Mouse (Mus musculus) MEL (cell line): Measurements from ENCODE around the gene Dyrk1a. TPM values are rescaled to one million over a fixed set of nuclear protein-coding genes. Genes with fewer than 3 reads are reported as not detected.

Experiments used
- DNase-seq: peaks from one replicate; pipeline ENCODE4 v3.0.0; 2011; ENCODE audit warnings: low read depth, low spot score
- H3K27ac ChIP-seq: 2 replicates; pipeline ENCODE4 v1.5.1; 2012; ENCODE audit warnings: low read depth, mild to moderate bottlenecking, control low read depth, low read length, moderate library complexity; ENCODE audit not compliant: control insufficient read depth
- H3K27me3 ChIP-seq, 2 experiments: fragments of 150-350 bp in 1 of 2; sonication (generic) in 1 of 2; 2 replicates each; pipeline ENCODE4 v1.6.1; 2012; ENCODE audit warnings: low read length in 2 of 2, mild to moderate bottlenecking in 2 of 2, improper control_type of control experiment in 1 of 2, moderate library complexity in 1 of 2; ENCODE audit not compliant: insufficient read depth in 2 of 2, control insufficient read depth in 1 of 2
- H3K36me3 ChIP-seq, 2 experiments: 2 replicates each; pipeline ENCODE4 v1.6.1; 2012 to 2014; ENCODE audit warnings: low read length in 2 of 2, improper control_type of control experiment in 1 of 2, inconsistent platforms in 1 of 2, mild to moderate bottlenecking in 1 of 2; ENCODE audit not compliant: insufficient read depth in 2 of 2, control insufficient read depth in 1 of 2
- H3K4me1 ChIP-seq, 2 experiments: fragments of 150-350 bp in 1 of 2; sonication (generic) in 1 of 2; 2 replicates each; pipeline ENCODE4 v1.6.1; 2012; ENCODE audit warnings: low read length in 2 of 2, improper control_type of control experiment in 1 of 2, mild to moderate bottlenecking in 1 of 2; ENCODE audit not compliant: insufficient read depth in 2 of 2, control insufficient read depth in 1 of 2
- H3K4me3 ChIP-seq, 2 experiments: fragments of 150-350 bp in 1 of 2; sonication (generic) in 1 of 2; 2 replicates each; pipeline ENCODE4 v1.5.1; 2012; ENCODE audit warnings: low read depth in 2 of 2, low read length in 2 of 2, mild to moderate bottlenecking in 2 of 2, moderate library complexity in 2 of 2, control low read depth in 1 of 2, improper control_type of control experiment in 1 of 2; ENCODE audit not compliant: control insufficient read depth in 1 of 2, insufficient read depth in 1 of 2
- H3K79me2 ChIP-seq: 2 replicates; pipeline ENCODE4 v1.6.1; 2012; ENCODE audit warnings: mild to moderate bottlenecking, low read length, moderate library complexity; ENCODE audit not compliant: control insufficient read depth, poor library complexity, insufficient read depth
- H3K9ac ChIP-seq: 2 replicates; pipeline ENCODE4 v1.6.1; 2012; ENCODE audit warnings: low read depth, mild to moderate bottlenecking, control low read depth, low read length, moderate library complexity; ENCODE audit not compliant: control insufficient read depth, poor library complexity, severe bottlenecking
- H3K9me3 ChIP-seq: fragments of 150-350 bp; sonication (generic); replicated peaks from 2 replicates; pipeline ENCODE4 v1.6.1; 2012; ENCODE audit warnings: mild to moderate bottlenecking, low read length, improper control_type of control experiment, moderate library complexity; ENCODE audit not compliant: insufficient read depth
- CHD2 ChIP-seq: IDR thresholded peaks from 2 replicates; pipeline ENCODE4 v1.6.1; 2011; ENCODE audit warnings: low read length, improper control_type of control experiment
- CTCF ChIP-seq, 3 experiments: IDR thresholded peaks in 2 of 3; conservative IDR thresholded peaks in 1 of 3; 2 replicates each; pipeline ENCODE4 v1.5.1; 2011 to 2012; ENCODE audit warnings: low read length in 3 of 3, low read depth in 2 of 3, mild to moderate bottlenecking in 2 of 3, improper control_type of control experiment in 1 of 3, inconsistent platforms in 1 of 3, mixed read lengths in 1 of 3, moderate library complexity in 1 of 3; ENCODE audit not compliant: control insufficient read depth in 1 of 3, insufficient read depth in 1 of 3, poor library complexity in 1 of 3, severe bottlenecking in 1 of 3
- E2F4 ChIP-seq: IDR thresholded peaks from 2 replicates; pipeline ENCODE4 v1.6.1; 2011; ENCODE audit warnings: low read depth, low read length, improper control_type of control experiment, borderline replicate concordance
- EP300 ChIP-seq, 2 experiments: IDR thresholded peaks; 2 replicates each; pipeline ENCODE4 v1.6.1; 2011; ENCODE audit warnings: improper control_type of control experiment in 2 of 2, low read length in 2 of 2, low read depth in 1 of 2, mild to moderate bottlenecking in 1 of 2
- ETS1 ChIP-seq: IDR thresholded peaks from 2 replicates; pipeline ENCODE4 v1.6.1; 2012; ENCODE audit warnings: low read depth, mild to moderate bottlenecking, inconsistent platforms, low read length, improper control_type of control experiment, moderate library complexity
- GABPA ChIP-seq: IDR thresholded peaks from 2 replicates; pipeline ENCODE4 v1.6.1; 2012; ENCODE audit warnings: low read depth, mild to moderate bottlenecking, inconsistent platforms, low read length, improper control_type of control experiment, moderate library complexity
- GATA1 ChIP-seq: IDR thresholded peaks from 2 replicates; pipeline ENCODE4 v1.6.1; 2011; ENCODE audit warnings: low read depth, low read length, improper control_type of control experiment
- HCFC1 ChIP-seq: IDR thresholded peaks from 2 replicates; pipeline ENCODE4 v1.6.1; 2012; ENCODE audit warnings: low read depth, mild to moderate bottlenecking, inconsistent platforms, low read length, improper control_type of control experiment, moderate library complexity
- JUND ChIP-seq: IDR thresholded peaks from 2 replicates; pipeline ENCODE4 v1.6.1; 2011; ENCODE audit warnings: low read depth, mild to moderate bottlenecking, improper control_type of control experiment, low read length
- MAFK ChIP-seq: IDR thresholded peaks from 2 replicates; pipeline ENCODE4 v1.6.1; 2011; ENCODE audit warnings: low read depth, mild to moderate bottlenecking, low read length, improper control_type of control experiment, borderline replicate concordance
- MAZ ChIP-seq: IDR thresholded peaks from 2 replicates; pipeline ENCODE4 v1.6.1; 2012; ENCODE audit warnings: low read depth, mild to moderate bottlenecking, inconsistent platforms, low read length, improper control_type of control experiment
- MXI1 ChIP-seq: IDR thresholded peaks from 2 replicates; pipeline ENCODE4 v1.6.1; 2011; ENCODE audit warnings: mild to moderate bottlenecking, low read depth, low read length, improper control_type of control experiment
- NRF1 ChIP-seq: IDR thresholded peaks from 2 replicates; pipeline ENCODE4 v1.6.1; 2014; ENCODE audit warnings: low read depth, mild to moderate bottlenecking, inconsistent platforms, low read length, improper control_type of control experiment, moderate library complexity; ENCODE audit not compliant: poor library complexity, insufficient read depth, severe bottlenecking
- RAD21 ChIP-seq: IDR thresholded peaks from 2 replicates; pipeline ENCODE4 v1.6.1; 2011; ENCODE audit warnings: mild to moderate bottlenecking, low read depth, low read length, improper control_type of control experiment
- RCOR1 ChIP-seq: IDR thresholded peaks from 2 replicates; pipeline ENCODE4 v1.6.1; 2012; ENCODE audit warnings: low read depth, mild to moderate bottlenecking, inconsistent platforms, low read length, improper control_type of control experiment
- SIN3A ChIP-seq: IDR thresholded peaks from 2 replicates; pipeline ENCODE4 v1.6.1; 2012; ENCODE audit warnings: low read length, improper control_type of control experiment, inconsistent platforms
- SMC3 ChIP-seq: IDR thresholded peaks from 2 replicates; pipeline ENCODE4 v1.6.1; 2011; ENCODE audit warnings: low read depth, low read length, improper control_type of control experiment
- TAL1 ChIP-seq: IDR thresholded peaks from 2 replicates; pipeline ENCODE4 v1.6.1; 2012; ENCODE audit warnings: mild to moderate bottlenecking, inconsistent platforms, low read length, moderate library complexity, mixed read lengths
- USF2 ChIP-seq, 2 experiments: IDR thresholded peaks; 2 replicates each; pipeline ENCODE4 v1.6.1; 2011 to 2012; ENCODE audit warnings: improper control_type of control experiment in 2 of 2, low read length in 2 of 2, borderline replicate concordance in 1 of 2, inconsistent platforms in 1 of 2, low read depth in 1 of 2, mild to moderate bottlenecking in 1 of 2; ENCODE audit not compliant: insufficient read depth in 1 of 2
- ZKSCAN1 ChIP-seq: IDR thresholded peaks from 2 replicates; pipeline ENCODE4 v1.6.1; 2012; ENCODE audit warnings: low read depth, mild to moderate bottlenecking, inconsistent platforms, low read length, improper control_type of control experiment, moderate library complexity
- ZMIZ1 ChIP-seq: IDR thresholded peaks from 2 replicates; pipeline ENCODE4 v1.6.1; 2012; ENCODE audit warnings: low read depth, mild to moderate bottlenecking, inconsistent platforms, low read length, improper control_type of control experiment, moderate library complexity
- polyA plus RNA-seq, 2 experiments: library from polyadenylated mRNA; stranded (reverse) in 1 of 2; unstranded in 1 of 2; fragments of >175 nt in 1 of 2; fragments of >200 nt in 1 of 2; gene quantifications; 2 replicates each; pipeline versions ENCODE4 v1.2.1 to v1.2.4; 2012; ENCODE audit warnings: low replicate concordance in 2 of 2, low read depth in 1 of 2; ENCODE audit not compliant: insufficient read length in 2 of 2, insufficient read depth in 1 of 2, missing spikeins in 1 of 2
- total RNA-seq: library from RNA; depleted of rRNA; stranded (reverse); fragments of 300-350 nt; gene quantifications from 2 replicates; pipeline ENCODE4 v1.2.3, GENCODE M21; 2012

The Dyrk1a gene
- total and polyA plus RNA-seq, 3 experiments, result 22.6 to 126 (median 34.7) TPM

DNA sequence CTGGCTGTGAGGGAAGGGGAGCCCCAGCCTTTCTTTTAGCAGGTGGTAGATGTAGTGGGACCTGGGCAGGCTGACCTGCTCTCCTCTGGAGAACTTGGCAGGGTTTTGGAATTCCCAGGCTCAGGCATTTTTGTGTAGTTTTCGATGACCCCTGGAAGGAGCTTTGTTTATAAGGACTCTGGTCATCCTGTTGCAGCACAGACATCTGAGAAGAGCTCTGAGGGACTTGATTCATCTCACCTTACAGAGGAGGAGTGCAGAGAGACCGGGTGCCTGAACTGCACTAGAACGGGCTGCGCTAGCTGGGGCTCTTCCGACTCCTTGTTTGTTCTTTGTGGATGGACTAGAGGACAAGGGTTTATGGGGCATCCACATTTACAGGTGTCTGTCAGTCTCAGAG, 5.9 kb downstream of the Dyrk1a start:
- Histone ChIP-seq H3K36me3 (peaks cover 1 to 35% of the 10 kb centered on the region in 2 experiments), H3K4me1 (peaks cover 6 to 17% of the 10 kb centered on the region in 2 experiments; a peak in 2 of 4 replicates)

DNA sequence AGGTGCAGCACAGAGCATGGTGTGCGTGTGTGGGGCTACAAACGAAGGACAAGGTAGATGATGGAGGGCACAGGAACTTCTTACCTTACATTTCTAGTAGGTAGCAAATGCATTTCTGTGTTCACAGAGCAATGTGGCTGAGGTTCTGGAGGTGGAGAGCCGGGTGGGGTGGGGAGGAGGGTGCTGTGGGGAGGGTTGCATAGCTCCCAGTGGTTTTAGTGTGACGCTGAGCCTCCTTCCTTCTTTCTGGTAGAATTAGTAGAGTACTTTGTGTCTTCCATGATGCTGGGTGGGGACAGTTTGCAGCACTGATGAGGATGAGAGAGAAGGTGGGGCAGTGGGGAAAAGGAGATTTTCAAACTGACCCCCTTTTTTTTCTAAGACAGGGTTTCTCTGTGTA, 9.5 kb downstream of the Dyrk1a start:
- Histone ChIP-seq H3K27me3 (no peaks in the 10 kb centered on the region), H3K9me3 (no peaks in the 10 kb centered on the region), H3K4me1 (peaks cover 0 to under 1% of the 10 kb centered on the region in 2 experiments; a peak in 2 of 4 replicates), H3K4me3 (no peak overlapping the region), H3K9ac (no peak overlapping the region), H3K36me3 (peaks cover 1 to 8% of the 10 kb centered on the region in 2 experiments; a peak in 3 of 4 replicates), H3K79me2 (peaks cover 90% of the 10 kb centered on the region), H3K27ac (no peak overlapping the region)
- TF ChIP-seq MAFK (no peak), RCOR1 (no peak), NRF1 (no peak), ZMIZ1 (no peak), RAD21 (no peak), MXI1 (no peak), SMC3 (no peak), CTCF (IDR thresholded peaks at IDR 0.05 in 2 of 3, conservative IDR thresholded peaks at IDR 0.05 in 1 of 3; ENCODE audit: control insufficient read depth in 1 of 3, insufficient read depth in 1 of 3, low read depth in 2 of 3, low read length in 3 of 3, poor library complexity in 1 of 3, severe bottlenecking in 1 of 3) (no peak), E2F4 (no peak), HCFC1 (no peak), CHD2 (no peak), JUND (no peak), SIN3A (no peak), GABPA (no peak), TAL1 (no peak), ZKSCAN1 (no peak), MAZ (no peak)
- no peak for DNase-seq

More for the DNA sequence above, 5.9 kb downstream of the Dyrk1a start:
- H3K27ac ChIP-seq, result no peak overlapping the region
- no peak overlapping the region for H3K9ac ChIP-seq
- TF ChIP-seq GABPA, result no peak
- TF ChIP-seq GATA1, result no peak
- TF ChIP-seq RCOR1, result no peak
- TF ChIP-seq EP300 (IDR thresholded peaks at IDR 0.05; ENCODE audit: low read depth in 1 of 2, low read length in 2 of 2), result no peak
- no peak for TF ChIP-seq MXI1
- no peak for TF ChIP-seq USF2 (IDR thresholded peaks at IDR 0.05; ENCODE audit: borderline replicate concordance in 1 of 2, insufficient read depth in 1 of 2, low read depth in 1 of 2, low read length in 2 of 2)
- TF ChIP-seq CTCF (IDR thresholded peaks at IDR 0.05 in 2 of 3, conservative IDR thresholded peaks at IDR 0.05 in 1 of 3; ENCODE audit: control insufficient read depth in 1 of 3, insufficient read depth in 1 of 3, low read depth in 2 of 3, low read length in 3 of 3, poor library complexity in 1 of 3, severe bottlenecking in 1 of 3), result no peak
- no peak for TF ChIP-seq RAD21
- TF ChIP-seq TAL1, result no peak
- TF ChIP-seq HCFC1, result no peak
- TF ChIP-seq ETS1, result no peak
- no peak for DNase-seq
- H3K9me3 ChIP-seq, result no peaks in the 10 kb centered on the region
- H3K4me3 ChIP-seq, result no peak overlapping the region
- H3K79me2 ChIP-seq, result peaks cover 87% of the 10 kb centered on the region
- H3K27me3 ChIP-seq, result no peaks in the 10 kb centered on the region
